In the genomic region with DNA sequence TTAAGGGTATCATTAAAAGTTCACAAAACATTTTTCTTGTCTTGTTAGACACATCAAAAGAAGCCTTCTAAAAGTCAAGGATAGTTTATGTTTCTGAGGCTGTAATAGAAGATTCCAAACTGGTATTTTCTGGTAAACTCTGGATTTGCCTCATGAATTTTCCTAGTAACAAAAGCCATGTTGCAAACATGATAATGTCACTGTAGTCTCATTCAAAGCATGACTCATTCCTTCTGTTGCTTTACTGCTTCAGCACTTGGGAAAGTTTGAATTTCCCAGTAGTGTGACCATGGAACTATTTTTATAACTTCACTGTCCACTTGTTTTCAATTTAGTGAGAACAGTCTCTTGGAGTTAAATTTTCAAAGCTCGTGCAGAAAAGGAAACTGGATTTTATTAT, we compare ENCODE assay signal across 27 mouse cellular contexts.
DNase-seq lines count a peak whose midpoint lies in the region; ATAC-seq and TF ChIP-seq lines count a peak whose summit lies in the region.
"Had no signal": no experiment of that assay in that cellular context is flagged by ENCODE, and none has a peak within 500 bp of the region (broad histone marks: within the 10 kb centered on the region; RNA-seq: fewer than 3 reads in every experiment).

No protein-coding gene starts in this region.

- no peak overlapping the region for H3K4me3 ChIP-seq in forebrain, postnatal 0 days (ENCODE audit: low read depth, low read length)
- no peak overlapping the region for H3K4me3 ChIP-seq in forebrain, embryonic 11.5 days (ENCODE audit: low read depth, low read length)
- H3K4me3 ChIP-seq: embryonic facial prominence, embryonic 12.5 days; erythroblast, embryonic 14.5 days; forebrain, embryonic 15.5 days; limb, embryonic 15.5 days; liver, embryonic 15.5 days; lung, embryonic 15.5 days; midbrain, embryonic 15.5 days; neural tube, embryonic 13.5 days had no signal

- no peak overlapping the region for H3K27ac ChIP-seq in forebrain, postnatal 0 days (ENCODE audit: low read depth, low read length)
- H3K27ac ChIP-seq in forebrain, embryonic 11.5 days (ENCODE audit: low read depth, low read length): no peak overlapping the region
- H3K27ac ChIP-seq: embryonic facial prominence, embryonic 12.5 days; forebrain, embryonic 15.5 days; hindbrain, embryonic 14.5 days; limb, embryonic 15.5 days; liver, embryonic 15.5 days; lung, embryonic 15.5 days; macrophage; midbrain, embryonic 15.5 days; neural tube, embryonic 13.5 days had no signal

- no peaks in the 10 kb centered on the region for H3K9me3 ChIP-seq in forebrain, postnatal 0 days (ENCODE audit: low read length)
- H3K9me3 ChIP-seq in forebrain, embryonic 11.5 days (ENCODE audit: control insufficient read depth, low read length): no peaks in the 10 kb centered on the region
- H3K9me3 ChIP-seq: embryonic facial prominence, embryonic 12.5 days; forebrain, embryonic 15.5 days; limb, embryonic 15.5 days; liver, embryonic 15.5 days; lung, embryonic 15.5 days; midbrain, embryonic 15.5 days; neural tube, embryonic 13.5 days had no signal

- no peaks in the 10 kb centered on the region for H3K4me1 ChIP-seq in forebrain, postnatal 0 days (ENCODE audit: insufficient read depth)
- no peaks in the 10 kb centered on the region for H3K4me1 ChIP-seq in forebrain, embryonic 11.5 days (replicated peaks; ENCODE audit: control insufficient read depth, insufficient read depth, low read length)
- H3K4me1 ChIP-seq: embryonic facial prominence, embryonic 12.5 days; forebrain, embryonic 15.5 days; limb, embryonic 15.5 days; liver, embryonic 15.5 days; lung, embryonic 15.5 days; midbrain, embryonic 15.5 days; neural tube, embryonic 13.5 days had no signal

- no peak for DNase-seq in forebrain, postnatal 0 days
- no peak for DNase-seq in forebrain, embryonic 11.5 days (ENCODE audit: low spot score)
- peak; percentile 12 to 17 for DNase-seq in heart, postnatal 10 days
- DNase-seq in heart, postnatal 25 days (ENCODE audit: low spot score): no peak
- DNase-seq in right cerebral cortex, adult 18-20 months: peak; percentile 4
- DNase-seq in right cerebral cortex, postnatal 36 days (ENCODE audit: low spot score in 2 of 2): no peak
- peak; percentile 35 for DNase-seq in telencephalon, adult 2 months (ENCODE audit: low read depth, low spot score)
- DNase-seq in thymus, postnatal 10 days (ENCODE audit: low spot score in 2 of 2): no peak
- DNase-seq: adrenal gland, adult 8-10 months; cerebellum, adult 18-20 months; cerebellum, postnatal 25 days; heart, postnatal 36 days; kidney, adult 2 months; kidney, postnatal 36 days; spleen, adult 18-20 months; thymus, postnatal 14 days had no signal

- ATAC-seq in forebrain, postnatal 0 days: peak; percentile 27; the same call in 1 of the 2 replicates
- no peak for ATAC-seq in forebrain, embryonic 11.5 days (replicated peaks; ENCODE audit: low FRiP score)
- ATAC-seq: forebrain, embryonic 15.5 days; midbrain, embryonic 15.5 days had no signal

- no peaks in the 10 kb centered on the region for H3K36me3 ChIP-seq in forebrain, postnatal 0 days (ENCODE audit: insufficient read depth)
- H3K36me3 ChIP-seq in forebrain, embryonic 11.5 days (ENCODE audit: control insufficient read depth, insufficient read depth, low read length): no peaks in the 10 kb centered on the region
- H3K36me3 ChIP-seq: embryonic facial prominence, embryonic 12.5 days; forebrain, embryonic 15.5 days; limb, embryonic 15.5 days; liver, embryonic 15.5 days; lung, embryonic 15.5 days; midbrain, embryonic 15.5 days; neural tube, embryonic 13.5 days had no signal

- WGBS in forebrain, postnatal 0 days: 92% methylated on average over 1 of the region's 1 CpGs
- 88% methylated on average over 1 of the region's 1 CpGs for WGBS in forebrain, embryonic 11.5 days

- no peaks in the 10 kb centered on the region for H3K27me3 ChIP-seq in forebrain, postnatal 0 days (ENCODE audit: insufficient read depth, low read length)
- no peaks in the 10 kb centered on the region for H3K27me3 ChIP-seq in forebrain, embryonic 11.5 days (ENCODE audit: control insufficient read depth, insufficient read depth, low read length)
- H3K27me3 ChIP-seq: embryonic facial prominence, embryonic 12.5 days; forebrain, embryonic 15.5 days; limb, embryonic 15.5 days; liver, embryonic 15.5 days; lung, embryonic 15.5 days; midbrain, embryonic 15.5 days; neural tube, embryonic 13.5 days had no signal

- intact Hi-C loops in heart, postnatal 10 days (cut with DNase I): loop anchor here (10.0 kb wide), 1 partner anchor 394 kb away; no protein-coding TSS in a partner anchor
- intact Hi-C loops in heart, postnatal 25 days (cut with DNase I): no loop called here

- no peak for TF ChIP-seq CTCF in forebrain, postnatal 0 days (IDR thresholded peaks at IDR 0.05; ENCODE audit: low read depth)

- H3K4me2 ChIP-seq in forebrain, postnatal 0 days (ENCODE audit: low read depth): no peak overlapping the region
- H3K4me2 ChIP-seq in forebrain, embryonic 11.5 days (ENCODE audit: low read depth, low read length, severe bottlenecking): no peak overlapping the region
- H3K4me2 ChIP-seq: embryonic facial prominence, embryonic 12.5 days; forebrain, embryonic 15.5 days; heart, embryonic 11.5 days; hindbrain, embryonic 14.5 days; limb, embryonic 15.5 days; liver, embryonic 15.5 days; lung, embryonic 15.5 days; midbrain, embryonic 15.5 days; neural tube, embryonic 13.5 days had no signal

- H3K9ac ChIP-seq in forebrain, postnatal 0 days: no peak overlapping the region
- no peak overlapping the region for H3K9ac ChIP-seq in forebrain, embryonic 11.5 days (ENCODE audit: low read length)
- H3K9ac ChIP-seq: embryonic facial prominence, embryonic 12.5 days; forebrain, embryonic 15.5 days; hindbrain, embryonic 14.5 days; limb, embryonic 15.5 days; liver, embryonic 15.5 days; lung, embryonic 15.5 days; midbrain, embryonic 15.5 days; neural tube, embryonic 13.5 days had no signal

Comparison
In these comparisons a context has a peak if more than half of its experiments do, and no peak if none do; other contexts are left out.
1. DNase-seq: peak in heart, postnatal 10 days (2 of 2), right cerebral cortex, adult 18-20 months (single experiment) and telencephalon, adult 2 months (single experiment); none in forebrain, postnatal 0 days (single experiment), forebrain, embryonic 11.5 days (single experiment), heart, postnatal 25 days (single experiment), right cerebral cortex, postnatal 36 days (0 of 2) and thymus, postnatal 10 days (0 of 2).